In genomic region chr14:30218114-30218513, GRCm38 (mm10) we compare ENCODE assay signal across 8 mouse cellular contexts.
A peak's percentile ranks its signal among the peaks of the same experiment; 100 is the strongest.
DNase-seq lines count a peak whose midpoint lies in the region; ATAC-seq and TF ChIP-seq lines count a peak whose summit lies in the region.

No protein-coding gene starts in this region.

- no peaks in the 10 kb centered on the region for H3K9me3 ChIP-seq in kidney, embryonic 14.5 days (ENCODE audit: control insufficient read depth, low read length)
- H3K9me3 ChIP-seq in forebrain, embryonic 15.5 days: no peaks in the 10 kb centered on the region

- no peak for TF ChIP-seq POLR2A in bone marrow macrophage, adult 2 months (IDR thresholded peaks at IDR 0.05; ENCODE audit: borderline replicate concordance, low read depth, low read length)

- no peak overlapping the region for H3K27ac ChIP-seq in kidney, embryonic 14.5 days (ENCODE audit: low read depth, low read length)
- peak overlapping the region; percentile 53 for H3K27ac ChIP-seq in bone marrow macrophage, adult 2 months (ENCODE audit: insufficient read depth, low read depth, low read length)
- H3K27ac ChIP-seq in forebrain, embryonic 15.5 days (replicated peaks): no peak overlapping the region

- no peaks in the 10 kb centered on the region for H3K27me3 ChIP-seq in kidney, embryonic 14.5 days (ENCODE audit: control insufficient read depth, insufficient read depth, low read length)
- no peaks in the 10 kb centered on the region for H3K27me3 ChIP-seq in forebrain, embryonic 15.5 days

- no peak for TF ChIP-seq CTCF in bone marrow macrophage, adult 2 months (IDR thresholded peaks at IDR 0.05; ENCODE audit: low read depth, low read length)

- no peak overlapping the region for H3K4me2 ChIP-seq in kidney, embryonic 14.5 days (replicated peaks; ENCODE audit: low read depth, low read length)
- H3K4me2 ChIP-seq in forebrain, embryonic 15.5 days (replicated peaks): no peak overlapping the region

- no peak overlapping the region for H3K9ac ChIP-seq in kidney, embryonic 14.5 days (ENCODE audit: low read depth, low read length)
- H3K9ac ChIP-seq in forebrain, embryonic 15.5 days (replicated peaks): no peak overlapping the region

- no peaks in the 10 kb centered on the region for H3K4me1 ChIP-seq in kidney, embryonic 14.5 days (ENCODE audit: control insufficient read depth, insufficient read depth, low read length)
- peaks cover 31% of the 10 kb centered on the region for H3K4me1 ChIP-seq in bone marrow macrophage, adult 2 months (ENCODE audit: control insufficient read depth, insufficient read depth, low read length)
- no peaks in the 10 kb centered on the region for H3K4me1 ChIP-seq in forebrain, embryonic 15.5 days

- no peak for ATAC-seq in kidney, embryonic 14.5 days (ENCODE audit: low FRiP score, low TSS enrichment)
- no peak for ATAC-seq in forebrain, embryonic 15.5 days (replicated peaks)

- WGBS in kidney, embryonic 14.5 days: 94% methylated on average over 3 of the region's 3 CpGs
- WGBS in forebrain, embryonic 15.5 days: 90% methylated on average over 3 of the region's 3 CpGs

- H3K4me3 ChIP-seq in kidney, embryonic 14.5 days (ENCODE audit: low read length): no peak overlapping the region
- H3K4me3 ChIP-seq in bone marrow macrophage, adult 2 months (ENCODE audit: insufficient read depth, low read length): no peak overlapping the region
- H3K4me3 ChIP-seq in forebrain, embryonic 15.5 days: no peak overlapping the region

- intact Hi-C loops in left cerebral cortex, postnatal 14 days (cut with DNase I): no loop called here

- H3K36me3 ChIP-seq in kidney, embryonic 14.5 days (ENCODE audit: control insufficient read depth, insufficient read depth, low read length): no peaks in the 10 kb centered on the region
- no peaks in the 10 kb centered on the region for H3K36me3 ChIP-seq in forebrain, embryonic 15.5 days

- peak; percentile 6 for DNase-seq in kidney, adult 11 months
- DNase-seq in gastrocnemius, postnatal 25 days: peak; percentile 79
- peak; percentile 55 to 63 for DNase-seq in left cerebral cortex, postnatal 14 days (ENCODE audit: low spot score in 2 of 2)
- DNase-seq in embryo, embryonic 10.5 days (ENCODE audit: low spot score): no peak
- no peak for DNase-seq in thymus, postnatal 14 days

Comparison
In these comparisons a context has a peak if more than half of its experiments do, and no peak if none do; other contexts are left out.
1. DNase-seq: peak in kidney, adult 11 months (single experiment), gastrocnemius, postnatal 25 days (single experiment) and left cerebral cortex, postnatal 14 days (2 of 2); none in embryo, embryonic 10.5 days (single experiment) and thymus, postnatal 14 days (single experiment).